ENCODE assay signal across 8 mouse cellular contexts in the genomic region with DNA sequence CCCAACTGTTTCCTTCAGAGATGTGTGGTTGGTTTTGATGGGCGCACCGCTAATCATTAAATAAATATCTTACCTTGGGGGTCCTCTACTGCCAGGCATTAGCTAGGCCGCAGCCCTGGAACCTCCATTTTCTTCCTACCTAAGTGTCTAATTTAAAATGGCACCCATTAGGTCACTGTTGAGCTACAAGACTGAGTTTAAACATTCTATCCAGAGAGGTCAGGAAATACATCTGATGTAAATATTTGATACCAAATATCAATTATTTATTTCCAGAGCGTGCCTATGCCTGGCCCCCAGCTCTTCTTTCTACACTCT. TPM values are rescaled to one million over a fixed set of nuclear protein-coding genes. Genes with fewer than 3 reads are reported as not detected.
DNase-seq lines count a peak whose midpoint lies in the region; ATAC-seq lines count a peak whose summit lies in the region.

No protein-coding gene starts in this region.

- H3K4me1 ChIP-seq in kidney, embryonic 16.5 days (ENCODE audit: insufficient read depth, low read length), result peaks cover 6% of the 10 kb centered on the region; the same call in 1 of the 2 replicates
- H3K4me1 ChIP-seq in embryonic facial prominence, embryonic 12.5 days, result no peaks in the 10 kb centered on the region
- peaks cover 5% of the 10 kb centered on the region; the same call in 1 of the 2 replicates for H3K4me1 ChIP-seq in hindbrain, embryonic 14.5 days (replicated peaks; ENCODE audit: control insufficient read depth, insufficient read depth, low read length)
- peaks cover 7% of the 10 kb centered on the region for H3K4me1 ChIP-seq in midbrain, embryonic 15.5 days

- no peaks in the 10 kb centered on the region for H3K27me3 ChIP-seq in kidney, embryonic 16.5 days (ENCODE audit: insufficient read depth, low read length)
- H3K27me3 ChIP-seq in embryonic facial prominence, embryonic 12.5 days, result no peaks in the 10 kb centered on the region
- no peaks in the 10 kb centered on the region for H3K27me3 ChIP-seq in hindbrain, embryonic 14.5 days (ENCODE audit: control insufficient read depth, insufficient read depth, low read length)
- H3K27me3 ChIP-seq in midbrain, embryonic 15.5 days (replicated peaks), result no peaks in the 10 kb centered on the region

- H3K4me3 ChIP-seq in kidney, embryonic 16.5 days (ENCODE audit: low read length), result peak overlapping the region; percentile 65
- H3K4me3 ChIP-seq in embryonic facial prominence, embryonic 12.5 days, result peak overlapping the region; percentile 71
- peak overlapping the region; percentile 56 for H3K4me3 ChIP-seq in hindbrain, embryonic 14.5 days (replicated peaks; ENCODE audit: low read length)
- peak overlapping the region; percentile 55 for H3K4me3 ChIP-seq in midbrain, embryonic 15.5 days

- peak overlapping the region; percentile 95 for H3K4me2 ChIP-seq in kidney, embryonic 16.5 days (replicated peaks; ENCODE audit: low read depth, low read length)
- H3K4me2 ChIP-seq in embryonic facial prominence, embryonic 12.5 days (replicated peaks), result peak overlapping the region; percentile 65
- H3K4me2 ChIP-seq in hindbrain, embryonic 14.5 days (replicated peaks), result peak overlapping the region; percentile 63
- peak overlapping the region; percentile 51 for H3K4me2 ChIP-seq in midbrain, embryonic 15.5 days

- 32% methylated on average over 4 of the region's 4 CpGs for WGBS in kidney, embryonic 16.5 days
- WGBS in embryonic facial prominence, embryonic 12.5 days, result 34% methylated on average over 4 of the region's 4 CpGs
- WGBS in hindbrain, embryonic 14.5 days, result 30% methylated on average over 4 of the region's 4 CpGs
- 24% methylated on average over 4 of the region's 4 CpGs for WGBS in midbrain, embryonic 15.5 days

- H3K9me3 ChIP-seq in kidney, embryonic 16.5 days (ENCODE audit: low read length), result no peaks in the 10 kb centered on the region
- no peaks in the 10 kb centered on the region for H3K9me3 ChIP-seq in embryonic facial prominence, embryonic 12.5 days
- no peaks in the 10 kb centered on the region for H3K9me3 ChIP-seq in hindbrain, embryonic 14.5 days (ENCODE audit: control insufficient read depth, low read length)
- no peaks in the 10 kb centered on the region for H3K9me3 ChIP-seq in midbrain, embryonic 15.5 days

- no peaks in the 10 kb centered on the region for H3K36me3 ChIP-seq in kidney, embryonic 16.5 days (ENCODE audit: insufficient read depth, low read length)
- no peaks in the 10 kb centered on the region for H3K36me3 ChIP-seq in embryonic facial prominence, embryonic 12.5 days
- H3K36me3 ChIP-seq in hindbrain, embryonic 14.5 days (replicated peaks; ENCODE audit: control insufficient read depth, insufficient read depth), result peaks cover 7% of the 10 kb centered on the region; the same call in 1 of the 2 replicates
- H3K36me3 ChIP-seq in midbrain, embryonic 15.5 days (replicated peaks), result no peaks in the 10 kb centered on the region

- H3K9ac ChIP-seq in kidney, embryonic 16.5 days (replicated peaks; ENCODE audit: low read length), result peak overlapping the region; percentile 78
- peak overlapping the region; percentile 77 for H3K9ac ChIP-seq in embryonic facial prominence, embryonic 12.5 days
- peak overlapping the region; percentile 80 for H3K9ac ChIP-seq in hindbrain, embryonic 14.5 days
- peak overlapping the region; percentile 59 for H3K9ac ChIP-seq in midbrain, embryonic 15.5 days

- no peak for ATAC-seq in kidney, embryonic 16.5 days (ENCODE audit: low FRiP score, low TSS enrichment)
- no peak for ATAC-seq in embryonic facial prominence, embryonic 12.5 days (ENCODE audit: insufficient number of reproducible peaks, insufficient read depth, low FRiP score, low TSS enrichment)
- ATAC-seq in hindbrain, embryonic 14.5 days (ENCODE audit: low FRiP score), result peak; percentile 44
- ATAC-seq in midbrain, embryonic 15.5 days (replicated peaks), result no peak

- DNase-seq in kidney, postnatal 4 days, result no peak
- no peak for DNase-seq in hindbrain, embryonic 14.5 days (ENCODE audit: low spot score)
- DNase-seq in adrenal gland, postnatal 4 days (ENCODE audit: low spot score in 2 of 2), result no peak
- DNase-seq in thymus, postnatal 25 days, result no peak
- DNase-seq in adrenal gland, adult (ENCODE audit: inconsistent age in 2 of 2, low spot score in 1 of 2), result no peak

- no peak overlapping the region for H3K27ac ChIP-seq in kidney, embryonic 16.5 days (ENCODE audit: low read length)
- 0 out of 2 replicates have a peak overlapping the region, but pooled peaks have one; percentile 57 for H3K27ac ChIP-seq in embryonic facial prominence, embryonic 12.5 days
- peak overlapping the region; percentile 91 for H3K27ac ChIP-seq in hindbrain, embryonic 14.5 days
- peak overlapping the region; percentile 90 for H3K27ac ChIP-seq in midbrain, embryonic 15.5 days

RNA-seq across cellular contexts. Expression of a gene that starts 0.2 kb away (rescaled TPM):
- polyA plus RNA-seq in kidney, embryonic 16.5 days (2015; fragmentation: Nextera tagmentation; extraction: Ambion mirVana), result 1.6 and 2.0 TPM in 2 replicates
- 3.3 and 3.6 TPM in 2 replicates for polyA plus RNA-seq in embryonic facial prominence, embryonic 12.5 days (2016; fragmentation: Nextera tagmentation; extraction: Ambion mirVana)
- polyA plus RNA-seq in hindbrain, embryonic 14.5 days (2014; fragmentation: Nextera tagmentation; extraction: Ambion mirVana), result 6.5 and 7.0 TPM in 2 replicates
- 5.6 and 6.9 TPM in 2 replicates for polyA plus RNA-seq in midbrain, embryonic 15.5 days (2015; fragmentation: Nextera tagmentation; extraction: Ambion mirVana)
- total RNA-seq in adrenal gland, postnatal 4 days (2021), result 1 to 10 TPM in 1 of 2 experiments, under 1 TPM in 1; 0.42 to 1.0 TPM

RNA-seq across cellular contexts. Expression of a gene that starts 37.8 kb away (rescaled TPM):
- polyA plus RNA-seq in kidney, embryonic 16.5 days (2015; fragmentation: Nextera tagmentation; extraction: Ambion mirVana), result 44.8 and 47.4 TPM in 2 replicates
- 57.9 and 60.8 TPM in 2 replicates for polyA plus RNA-seq in embryonic facial prominence, embryonic 12.5 days (2016; fragmentation: Nextera tagmentation; extraction: Ambion mirVana)
- 39.3 and 46.1 TPM in 2 replicates for polyA plus RNA-seq in hindbrain, embryonic 14.5 days (2014; fragmentation: Nextera tagmentation; extraction: Ambion mirVana)
- polyA plus RNA-seq in midbrain, embryonic 15.5 days (2015; fragmentation: Nextera tagmentation; extraction: Ambion mirVana), result 48.1 and 49.3 TPM in 2 replicates
- total RNA-seq in adrenal gland, postnatal 4 days (2021), result 10 to 100 TPM; 11.7 to 12.3 TPM
